Mouse (Mus musculus) C2C12 (cell line): Measurements from ENCODE around the gene Herpud1.

Source experiments
- CTCF ChIP-seq: IDR thresholded peaks from one replicate; pipeline ENCODE4 v1.5.1; 2011; ENCODE audit not compliant: control insufficient read depth, insufficient read depth, insufficient read length
- MYOD1 ChIP-seq: IDR thresholded peaks from one replicate; pipeline ENCODE4 v1.6.1; 2011; ENCODE audit warnings: low read depth; ENCODE audit not compliant: control insufficient read depth, insufficient read length
- USF1 ChIP-seq: IDR thresholded peaks from one replicate; pipeline ENCODE4 v1.6.1; 2011; ENCODE audit warnings: low read depth, mild to moderate bottlenecking, control low read depth, moderate library complexity

DNA sequence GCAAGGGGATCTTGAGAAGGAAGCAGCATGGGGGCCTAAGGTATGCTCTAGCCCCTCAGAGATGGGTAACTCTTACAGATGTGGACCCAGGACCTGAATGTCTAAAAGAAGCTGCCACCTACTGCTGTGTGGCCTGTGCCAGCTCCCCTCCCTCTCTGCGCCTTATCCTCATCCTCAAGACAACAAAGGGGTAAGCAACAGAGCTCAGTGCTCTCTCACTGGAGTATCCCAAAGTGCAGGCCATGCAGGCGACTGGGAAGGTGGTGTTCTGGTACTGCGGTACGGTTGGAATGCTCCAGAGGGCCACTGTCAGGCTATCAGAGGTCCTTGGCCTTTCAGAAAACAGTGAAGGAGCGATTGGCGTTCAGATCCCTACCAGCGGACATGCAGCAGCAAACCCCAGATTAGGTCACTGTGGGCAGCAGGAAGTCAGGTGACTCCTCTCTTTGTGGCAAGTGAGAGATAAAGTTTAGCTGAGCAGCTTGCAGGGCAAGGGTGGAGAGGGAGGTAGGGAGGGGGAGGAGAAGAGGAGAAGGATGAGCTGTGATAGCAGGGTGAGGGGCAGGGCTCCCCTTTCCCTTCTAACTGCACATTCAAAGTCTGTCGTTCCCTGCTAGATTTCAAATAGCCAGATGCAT lies 22.3 kb downstream of the Herpud1 start:
- TF ChIP-seq CTCF (no peak), MYOD1 (no peak), USF1 (no peak)
